Mouse (Mus musculus) heart, embryonic 15.5 days (tissue): ENCODE measurements around the gene Ctns. TPM values are rescaled to one million over a fixed set of nuclear protein-coding genes. Genes with fewer than 3 reads are reported as not detected.

Experiments used
- ATAC-seq: fragments of 200-750 bp; cut with Nextera tagmentation; replicated peaks from 2 replicates; pipeline ENCODE4 v1.8.0; 2017; ENCODE audit warnings: low read depth, moderate TSS enrichment; ENCODE audit not compliant: insufficient number of reproducible peaks, insufficient read depth, low FRiP score
- H3K27ac ChIP-seq: fragments of 300-500 bp; sonication (generic); 2 replicates; pipeline ENCODE4 v1.5.1; 2015; ENCODE audit warnings: mild to moderate bottlenecking, inconsistent platforms
- H3K27me3 ChIP-seq: fragments of 300-500 bp; sonication (generic); 2 replicates; pipeline ENCODE4 v1.6.1; 2015; ENCODE audit warnings: inconsistent platforms
- H3K36me3 ChIP-seq: fragments of 300-500 bp; sonication (generic); 2 replicates; pipeline ENCODE4 v1.6.1; 2015; ENCODE audit warnings: mild to moderate bottlenecking, inconsistent platforms
- H3K4me1 ChIP-seq: fragments of 300-500 bp; sonication (generic); replicated peaks from 2 replicates; pipeline ENCODE4 v1.6.1; 2015; ENCODE audit warnings: inconsistent platforms
- H3K4me2 ChIP-seq: fragments of 300-500 bp; sonication (generic); 2 replicates; pipeline ENCODE4 v1.6.1; 2015; ENCODE audit warnings: inconsistent platforms, mild to moderate bottlenecking, moderate library complexity
- H3K4me3 ChIP-seq: fragments of 300-500 bp; sonication (generic); 2 replicates; pipeline ENCODE4 v1.5.1; 2015; ENCODE audit warnings: mild to moderate bottlenecking, inconsistent platforms
- H3K9ac ChIP-seq: fragments of 300-500 bp; sonication (generic); 2 replicates; pipeline ENCODE4 v1.6.1; 2015; ENCODE audit warnings: mild to moderate bottlenecking, inconsistent platforms
- H3K9me3 ChIP-seq: fragments of 300-500 bp; sonication (generic); replicated peaks from 2 replicates; pipeline ENCODE4 v1.6.1; 2016; ENCODE audit warnings: inconsistent platforms
- WGBS: fragments of 180-500 bp; shearing (Covaris S2); methylation state at CpG from one replicate; pipeline ENCODE4 v1.1.7; 2015; ENCODE audit warnings: mixed read lengths; 5-methylcytosine and 5-hydroxymethylcytosine counted together
- polyA plus RNA-seq: library from polyadenylated mRNA; unstranded; fragments of >200 nt; fragmentation: Nextera tagmentation; extraction: Ambion mirVana; gene quantifications from 2 replicates; pipeline ENCODE4 v1.2.1, GENCODE M21; 2015

Gene Ctns
- polyA plus RNA-seq, 1 experiment from 2014 or later, result 12.5 TPM

GRCm38 (mm10) chr11:73137591-73138501, 61.0 kb downstream of the Ctns start, which contains the start of gene Haspin:
Gene Haspin, minus strand, starts transcription at chr11:73138294.
- Histone ChIP-seq H3K4me3 (peak within 1 kb of the TSS; percentile 94), H3K9me3 (no peaks in the 10 kb centered on the region), H3K4me1 (peaks cover 39% of the 10 kb centered on the region), H3K36me3 (no peaks in the 10 kb centered on the region), H3K27me3 (no peaks in the 10 kb centered on the region), H3K9ac (peak within 1 kb of the TSS; percentile 73), H3K27ac (peak within 1 kb of the TSS; percentile 39; the same call in 1 of the 2 replicates), H3K4me2 (peak within 1 kb of the TSS; percentile 94)
- WGBS, result under 1% methylated on average over 83 of the region's 84 CpGs
- ATAC-seq, result peak; percentile 91

- Histone ChIP-seq H3K9ac (peak overlapping the region; percentile 73), H3K9me3 (no peaks in the 10 kb centered on the region), H3K4me3 (peak overlapping the region; percentile 94), H3K36me3 (no peaks in the 10 kb centered on the region), H3K4me1 (peaks cover 39% of the 10 kb centered on the region), H3K27me3 (no peaks in the 10 kb centered on the region), H3K27ac (peak overlapping the region; percentile 39; the same call in 1 of the 2 replicates), H3K4me2 (peak overlapping the region; percentile 94)
- WGBS, result 21% methylated on average over 11 of the region's 11 CpGs
- no peak for ATAC-seq
Measured at GRCm38 (mm10) chr11:73137116-73137515, 61.7 kb downstream of the Ctns start.

GRCm38 (mm10) chr11:73136587-73136986, 62.3 kb downstream of the Ctns start:
- Histone ChIP-seq H3K9me3 (no peaks in the 10 kb centered on the region), H3K4me2 (peak overlapping the region; percentile 94), H3K4me3 (peak overlapping the region; percentile 94), H3K27me3 (no peaks in the 10 kb centered on the region), H3K27ac (0 out of 2 replicates have a peak overlapping the region, but pooled peaks have one; percentile 39), H3K9ac (peak overlapping the region; percentile 73), H3K36me3 (no peaks in the 10 kb centered on the region), H3K4me1 (peaks cover 39% of the 10 kb centered on the region)
- ATAC-seq, result no peak
- WGBS, result 66% methylated on average over 6 of the region's 6 CpGs

- no peaks in the 10 kb centered on the region for H3K36me3 ChIP-seq
- WGBS, result 81% methylated on average over 5 of the region's 5 CpGs
- peaks cover 43% of the 10 kb centered on the region for H3K4me1 ChIP-seq
- peak overlapping the region; percentile 94; the same call in 1 of the 2 replicates for H3K4me2 ChIP-seq
- no peaks in the 10 kb centered on the region for H3K9me3 ChIP-seq
- H3K4me3 ChIP-seq, result no peak overlapping the region
- no peak for ATAC-seq
- H3K9ac ChIP-seq, result no peak overlapping the region
- no peak overlapping the region for H3K27ac ChIP-seq
- no peaks in the 10 kb centered on the region for H3K27me3 ChIP-seq
Measured at GRCm38 (mm10) chr11:73134222-73134621, 64.6 kb downstream of the Ctns start.

Other genes starting within 250 kb of the Ctns start
- 3.8 and 11.6 TPM in 2 replicates for gene Atp2a3, start 237.9 kb downstream of the Ctns start, polyA plus RNA-seq
- 1.7 and 2.9 TPM in 2 replicates for gene P2rx1, start 199.9 kb downstream of the Ctns start, polyA plus RNA-seq
- 2.7 and 4.0 TPM in 2 replicates for gene Camkk1, start 180.0 kb downstream of the Ctns start, polyA plus RNA-seq
- 9.5 and 10.1 TPM in 2 replicates for gene Ncbp3, start 151.3 kb downstream of the Ctns start, polyA plus RNA-seq
- 0.30 and 1.8 TPM in 2 replicates for gene Itgae, start 108.5 kb downstream of the Ctns start, polyA plus RNA-seq
- gene Haspin, start 60.7 kb downstream of the Ctns start, polyA plus RNA-seq, result 10.0 and 11.4 TPM in 2 replicates
- gene P2rx5, start 38.6 kb downstream of the Ctns start, polyA plus RNA-seq, result 2.0 TPM in 2 replicates
- gene Emc6, start 22.0 kb downstream of the Ctns start, polyA plus RNA-seq, result 90.7 and 98.9 TPM in 2 replicates
- gene Tax1bp3, start 22.0 kb downstream of the Ctns start, polyA plus RNA-seq, result 222 and 231 TPM in 2 replicates
- 0.76 and 1.1 TPM in 2 replicates for gene Shpk, start 418 bp upstream of the Ctns start, polyA plus RNA-seq
- 0.06 and 0.11 TPM in 2 replicates for gene Trpv1, start 35.2 kb upstream of the Ctns start, polyA plus RNA-seq
- gene Trpv3, start 68.3 kb upstream of the Ctns start, polyA plus RNA-seq, result 0.11 TPM in 2 replicates
- 0.29 and 0.72 TPM in 2 replicates for gene Aspa, start 130.6 kb upstream of the Ctns start, polyA plus RNA-seq
- gene Gm49340, start 130.7 kb upstream of the Ctns start, polyA plus RNA-seq, result not detected in 2 replicates
- gene Spata22, start 130.7 kb upstream of the Ctns start, polyA plus RNA-seq, result not detected in 2 replicates
- not detected in 2 replicates for gene Olfr20, start 151.7 kb upstream of the Ctns start, polyA plus RNA-seq
- gene Olfr376, start 172.2 kb upstream of the Ctns start, polyA plus RNA-seq, result not detected in 2 replicates
- gene Olfr1, start 200.6 kb upstream of the Ctns start, polyA plus RNA-seq, result not detected in 2 replicates
- gene Olfr378, start 229.4 kb upstream of the Ctns start, polyA plus RNA-seq, result not detected in 2 replicates